Mouse (Mus musculus) stomach, postnatal 0 days (tissue): Measurements from ENCODE around the gene Mgp. TPM values are rescaled to one million over a fixed set of nuclear protein-coding genes. Genes with fewer than 3 reads are reported as not detected.

ENCODE experiments used
- ATAC-seq: fragments of 200-750 bp; cut with Nextera tagmentation; 2 replicates; pipeline ENCODE4 v1.8.0; 2017; ENCODE audit not compliant: low FRiP score, low TSS enrichment
- DNase-seq: peaks from one replicate; pipeline ENCODE4 v3.0.0-alpha.2; 2016; ENCODE audit warnings: low spot score
- H3K27ac ChIP-seq: fragments of 300-500 bp; sonication (generic); replicated peaks from 2 replicates; pipeline ENCODE4 v1.5.1; 2014; ENCODE audit warnings: mild to moderate bottlenecking, control low read depth
- H3K27me3 ChIP-seq: fragments of 300-500 bp; sonication (generic); 2 replicates; pipeline ENCODE4 v1.6.1; 2014; ENCODE audit warnings: low read length; ENCODE audit not compliant: control insufficient read depth, insufficient read depth
- H3K36me3 ChIP-seq: fragments of 300-500 bp; sonication (generic); 2 replicates; pipeline ENCODE4 v1.6.1; 2014; ENCODE audit warnings: low read length, mixed read lengths; ENCODE audit not compliant: control insufficient read depth, insufficient read depth
- H3K4me1 ChIP-seq: fragments of 300-500 bp; sonication (generic); replicated peaks from 2 replicates; pipeline ENCODE4 v1.6.1; 2014; ENCODE audit warnings: antibody characterized with exemption; ENCODE audit not compliant: control insufficient read depth, insufficient read depth
- H3K4me2 ChIP-seq: fragments of 300-500 bp; sonication (generic); replicated peaks from 2 replicates; pipeline ENCODE4 v1.6.1; 2014; ENCODE audit warnings: low read depth, mild to moderate bottlenecking, control low read depth, moderate library complexity
- H3K4me3 ChIP-seq: fragments of 300-500 bp; sonication (generic); 2 replicates; pipeline ENCODE4 v1.5.1; 2014; ENCODE audit warnings: low read depth, low read length, control low read depth
- H3K9ac ChIP-seq: fragments of 300-500 bp; sonication (generic); 2 replicates; pipeline ENCODE4 v1.6.1; 2014; ENCODE audit warnings: mild to moderate bottlenecking, low read length, control low read depth, mixed read lengths
- H3K9me3 ChIP-seq: fragments of 300-500 bp; sonication (generic); 2 replicates; pipeline ENCODE4 v1.6.1; 2016; ENCODE audit warnings: low read length; ENCODE audit not compliant: control insufficient read depth
- CTCF ChIP-seq: IDR thresholded peaks from 2 replicates; pipeline ENCODE4 v1.5.1; 2016; ENCODE audit warnings: antibody characterized with exemption, low read depth, mild to moderate bottlenecking, moderate library complexity
- EP300 ChIP-seq: optimal IDR thresholded peaks from 2 replicates; pipeline ENCODE3; 2016; ENCODE audit warnings: antibody characterized with exemption
- WGBS: fragments of 180-500 bp; shearing (Covaris S2); extraction: QIAGEN DNeasy Blood & Tissue Kit; methylation state at CpG from one replicate; pipeline ENCODE4 v1.1.7; 2014; 5-methylcytosine and 5-hydroxymethylcytosine counted together
- polyA plus RNA-seq: library from polyadenylated mRNA; unstranded; fragments of >200 nt; fragmentation: Nextera tagmentation; extraction: Ambion mirVana; gene quantifications from 2 replicates; pipeline ENCODE4 v1.2.1, GENCODE M21; 2015

Mgp gene
- polyA plus RNA-seq, 1 experiment from 2014 or later: 473 TPM

DNA sequence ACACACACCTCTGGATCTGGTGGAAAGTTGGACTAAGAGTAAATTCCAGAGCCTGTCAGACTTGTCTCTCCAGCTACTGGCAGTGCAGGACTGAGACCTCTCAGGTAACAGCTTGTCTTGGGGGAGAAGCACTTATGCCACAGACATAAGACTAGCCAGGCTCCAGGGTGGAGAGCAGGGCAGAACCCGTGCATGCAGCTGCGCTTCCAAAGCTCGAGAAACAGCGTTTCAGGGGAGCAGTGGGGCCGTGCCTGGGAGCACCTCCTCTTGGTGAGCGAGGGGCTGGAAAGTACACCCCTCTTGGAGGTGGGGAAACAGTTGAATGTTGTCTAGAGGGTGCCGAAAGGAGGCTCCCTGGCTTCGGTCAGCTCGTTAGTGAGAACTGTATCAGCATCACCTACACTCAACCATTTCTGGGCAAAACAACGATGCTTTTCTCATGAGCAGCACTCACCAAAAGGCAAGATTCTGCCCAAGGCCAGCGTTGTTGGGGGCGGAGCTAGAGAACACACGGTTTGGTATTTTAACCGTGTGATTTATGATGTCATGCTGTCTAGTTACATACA lies 19.5 kb downstream of the Mgp start:
- Histone ChIP-seq H3K27me3 (no peaks in the 10 kb centered on the region), H3K4me3 (0 out of 2 replicates have a peak overlapping the region, but pooled peaks have one; percentile 6), H3K4me1 (peaks cover 3% of the 10 kb centered on the region; the same call in 1 of the 2 replicates), H3K4me2 (peak overlapping the region; percentile 28), H3K9ac (no peak overlapping the region), H3K36me3 (no peaks in the 10 kb centered on the region), H3K27ac (peak overlapping the region; percentile 75), H3K9me3 (no peaks in the 10 kb centered on the region)
- TF ChIP-seq CTCF (no peak), EP300 (no peak)
- WGBS: 45% methylated on average over 14 of the region's 14 CpGs
- DNase-seq (no peak), ATAC-seq (peak; percentile 46; the same call in 1 of the 2 replicates)

DNA sequence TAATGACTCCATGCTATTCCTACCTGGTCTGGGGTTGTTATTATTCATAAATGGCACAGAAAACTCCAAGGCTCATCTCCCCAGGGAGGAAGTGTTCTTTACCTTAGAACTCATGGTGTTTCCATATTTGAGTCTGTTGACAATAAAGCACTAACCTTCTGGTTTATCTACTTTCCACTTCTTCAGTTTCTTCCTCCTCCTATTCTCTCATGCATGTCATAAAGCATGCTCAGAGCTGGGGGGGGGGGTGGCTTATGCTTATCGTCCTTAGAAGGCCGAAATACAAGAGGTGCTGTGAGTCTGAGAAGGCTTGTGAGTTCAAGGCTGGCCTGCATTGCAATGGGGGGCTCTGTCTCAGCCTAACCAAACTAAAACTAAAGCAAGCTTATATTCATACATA lies 20.4 kb downstream of the Mgp start:
- H3K4me2 ChIP-seq: 0 out of 2 replicates have a peak overlapping the region, but pooled peaks have one; percentile 28
- H3K36me3 ChIP-seq: no peaks in the 10 kb centered on the region
- no peak overlapping the region for H3K9ac ChIP-seq
- WGBS: 91% methylated on average over 2 of the region's 2 CpGs
- TF ChIP-seq CTCF: no peak
- no peak for TF ChIP-seq EP300
- H3K27me3 ChIP-seq: no peaks in the 10 kb centered on the region
- no peak overlapping the region for H3K4me3 ChIP-seq
- H3K4me1 ChIP-seq: peaks cover 3% of the 10 kb centered on the region; the same call in 1 of the 2 replicates
- 0 out of 2 replicates have a peak overlapping the region, but pooled peaks have one; percentile 61 for H3K27ac ChIP-seq
- no peaks in the 10 kb centered on the region for H3K9me3 ChIP-seq
- DNase-seq: no peak
- ATAC-seq: no peak

DNA sequence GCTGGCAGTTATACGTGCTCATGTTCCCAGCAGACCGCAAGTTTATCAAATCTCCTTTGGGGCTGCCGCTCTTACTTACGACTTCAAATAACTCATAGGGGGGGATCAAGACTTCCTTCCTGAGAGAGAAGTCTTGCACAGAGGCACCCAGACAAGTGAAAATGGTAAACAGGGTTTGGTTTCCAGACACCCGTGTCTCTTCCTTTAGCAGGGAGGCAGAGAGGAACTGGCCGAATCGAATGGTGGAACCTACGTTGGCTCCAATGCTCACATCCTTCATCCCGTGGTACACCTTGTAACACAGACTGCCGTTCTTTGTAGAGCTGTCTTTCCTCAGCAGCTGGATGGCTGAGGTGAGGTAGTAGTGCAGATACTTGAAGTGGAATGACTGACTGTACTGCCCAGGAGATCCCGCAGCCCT lies 21.3 kb downstream of the Mgp start:
- Histone ChIP-seq H3K9me3 (no peaks in the 10 kb centered on the region), H3K27me3 (no peaks in the 10 kb centered on the region), H3K4me3 (no peak overlapping the region), H3K4me2 (no peak overlapping the region), H3K9ac (no peak overlapping the region; the same call in 1 of the 2 replicates), H3K36me3 (no peaks in the 10 kb centered on the region), H3K4me1 (peaks cover 3% of the 10 kb centered on the region; the same call in 1 of the 2 replicates), H3K27ac (no peak overlapping the region)
- TF ChIP-seq EP300 (no peak), CTCF (no peak)
- ATAC-seq (no peak), DNase-seq (no peak)
- 78% methylated on average over 11 of the region's 11 CpGs for WGBS

DNA sequence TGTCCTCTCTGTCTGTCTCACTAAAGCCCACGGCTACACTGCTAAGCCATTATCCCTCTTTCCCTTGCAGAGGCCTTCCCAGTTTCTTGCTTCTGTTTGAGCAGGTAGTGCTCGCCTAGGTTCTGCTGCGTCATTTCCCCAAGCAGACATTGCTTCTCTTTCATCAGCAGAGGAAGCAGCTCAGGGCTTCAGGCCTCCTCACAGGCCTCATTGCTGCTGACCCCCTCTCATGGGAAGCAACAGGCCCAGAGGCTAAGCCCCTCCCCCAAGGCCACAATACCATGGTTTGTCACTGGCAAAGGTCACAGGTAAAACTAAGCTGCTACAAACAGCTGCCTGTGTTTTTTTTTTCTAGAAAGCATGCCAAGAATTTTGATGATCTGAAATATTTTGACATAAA lies 22.9 kb downstream of the Mgp start:
- no peak overlapping the region for H3K4me3 ChIP-seq
- peak overlapping the region; percentile 40 for H3K27ac ChIP-seq
- no peaks in the 10 kb centered on the region for H3K27me3 ChIP-seq
- H3K36me3 ChIP-seq: no peaks in the 10 kb centered on the region
- DNase-seq (no peak), ATAC-seq (no peak)
- H3K4me1 ChIP-seq: peaks cover 3% of the 10 kb centered on the region; the same call in 1 of the 2 replicates
- no peak overlapping the region for H3K4me2 ChIP-seq
- TF ChIP-seq EP300 (no peak), CTCF (no peak)
- H3K9ac ChIP-seq: no peak overlapping the region
- no peaks in the 10 kb centered on the region for H3K9me3 ChIP-seq
- 45% methylated on average over 3 of the region's 3 CpGs for WGBS

DNA sequence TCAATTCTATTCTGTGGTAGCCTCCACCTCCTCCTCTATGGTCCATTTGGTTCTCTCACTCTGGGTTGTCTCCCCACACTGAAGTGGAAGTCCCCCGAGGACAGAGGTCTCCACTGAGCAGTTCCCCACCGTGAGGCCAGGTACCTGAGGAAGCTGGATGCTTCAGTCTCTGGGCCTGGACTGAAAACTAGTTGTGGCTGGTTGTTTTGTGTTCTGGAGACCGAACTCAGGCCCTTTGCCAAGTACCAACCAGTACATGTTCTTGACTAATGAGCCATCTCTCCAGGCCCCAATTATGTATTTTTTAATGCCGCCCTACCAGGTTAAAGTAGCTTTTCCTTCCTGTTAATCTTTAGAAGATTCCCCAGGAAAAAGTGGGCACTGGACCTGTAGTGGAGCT lies 23.3 kb downstream of the Mgp start:
- Histone ChIP-seq H3K27ac (peak overlapping the region; percentile 40), H3K36me3 (no peaks in the 10 kb centered on the region), H3K4me1 (no peaks in the 10 kb centered on the region), H3K4me3 (no peak overlapping the region), H3K9me3 (no peaks in the 10 kb centered on the region), H3K9ac (no peak overlapping the region), H3K27me3 (no peaks in the 10 kb centered on the region), H3K4me2 (no peak overlapping the region)
- WGBS: 71% methylated on average over 4 of the region's 4 CpGs
- no peak for DNase-seq
- ATAC-seq: no peak
- no peak for TF ChIP-seq CTCF
- TF ChIP-seq EP300: no peak

DNA sequence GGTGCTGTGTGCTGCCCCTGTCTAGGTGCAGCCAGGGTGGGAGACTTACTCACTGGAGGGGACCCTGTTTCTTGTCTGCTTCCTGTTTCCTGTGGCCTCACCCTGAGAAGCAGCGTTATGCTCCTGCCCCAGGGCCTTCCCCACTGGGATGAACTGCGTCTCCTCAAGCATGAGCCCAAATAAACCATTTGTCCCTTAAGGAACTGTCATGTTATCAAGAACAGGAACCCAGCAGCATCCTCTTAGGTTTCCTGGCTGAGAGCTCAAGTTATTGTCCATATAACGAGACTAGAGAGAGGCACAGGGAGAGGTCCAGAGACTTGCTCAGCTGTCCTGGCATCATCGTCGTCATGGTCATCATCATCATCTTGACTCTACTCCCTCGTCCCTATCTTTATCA lies 25.4 kb downstream of the Mgp start:
- Histone ChIP-seq H3K9ac (no peak overlapping the region), H3K27ac (no peak overlapping the region), H3K9me3 (no peaks in the 10 kb centered on the region), H3K4me3 (no peak overlapping the region), H3K4me1 (no peaks in the 10 kb centered on the region), H3K27me3 (no peaks in the 10 kb centered on the region), H3K4me2 (no peak overlapping the region), H3K36me3 (no peaks in the 10 kb centered on the region)
- DNase-seq: no peak
- WGBS: 73% methylated on average over 6 of the region's 6 CpGs
- no peak for TF ChIP-seq EP300
- TF ChIP-seq CTCF: no peak
- ATAC-seq: no peak
